Mouse (Mus musculus): Measurements from ENCODE around the gene Cort.
"Not testable (repeated sequence)": the region's sequence is repeated elsewhere in the genome, so short reads cannot be mapped to it uniquely, and the experiment has no call there.

Cort gene

GRCm38 (mm10) chr4:149126663-149127062 lies at the start of gene Cort:
Gene Cort (minus strand): TSS chr4:149126763.
- no peak for DNase-seq (ENCODE audit: low spot score in 2 of 2)

DNA sequence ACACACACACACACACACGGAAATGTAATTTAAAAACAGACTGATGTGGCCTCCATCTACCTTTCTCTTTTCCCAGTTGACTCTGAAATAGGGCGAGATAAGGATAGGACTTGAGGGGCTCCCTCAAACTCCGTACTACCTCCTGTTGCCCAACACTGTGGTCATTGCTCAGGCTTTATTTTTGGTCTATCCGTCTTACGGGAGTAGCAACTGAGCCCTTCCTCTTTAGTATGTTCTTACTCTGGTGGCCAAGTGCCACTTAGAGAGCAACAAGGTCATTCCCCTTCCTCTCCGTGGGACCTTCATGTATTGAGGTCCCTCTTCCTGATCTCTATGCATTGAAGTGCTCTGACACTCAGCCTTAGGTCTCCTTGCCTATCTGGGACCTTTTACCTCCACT lies 47.1 kb upstream of the Cort start:
- DNase-seq (ENCODE audit: low spot score in 2 of 2) = no peak

- DNase-seq (ENCODE audit: low spot score in 2 of 2) = no peak
These were observed 46.1 kb upstream of the Cort start for GRCm38 (mm10) chr4:149172666-149173065.

DNA sequence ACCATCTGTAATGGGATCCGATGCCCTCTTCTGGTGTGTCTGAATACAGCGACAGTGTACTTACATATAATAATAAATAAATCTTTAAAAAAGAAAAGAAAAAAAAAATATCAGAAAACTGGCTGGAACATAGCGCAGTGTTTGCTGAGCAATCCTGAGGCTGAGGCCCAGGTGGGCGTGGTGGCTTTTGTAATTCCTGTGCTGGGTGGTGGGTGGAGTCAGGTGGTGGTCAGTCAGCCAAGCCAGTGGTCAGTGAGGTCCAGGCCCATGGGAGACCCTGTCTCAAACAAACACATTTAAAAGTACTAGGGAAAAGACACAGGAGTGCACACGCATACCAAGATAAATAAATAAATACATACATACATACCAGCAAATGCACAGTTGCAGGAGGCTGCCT lies 45.5 kb upstream of the Cort start:
- DNase-seq (ENCODE audit: low spot score in 2 of 2) = peak in 1 of 2 experiments; percentile 54

- DNase-seq (ENCODE audit: low spot score in 2 of 2) = peak in 1 of 2 experiments; percentile 64
These were observed 45.0 kb upstream of the Cort start for GRCm38 (mm10) chr4:149171581-149171981.

GRCm38 (mm10) chr4:149170394-149170931 lies 43.9 kb upstream of the Cort start:
- DNase-seq (ENCODE audit: low spot score in 2 of 2) = peak; percentile 55 to 63

- DNase-seq (ENCODE audit: low spot score in 2 of 2) = not testable (repeated sequence)
These were observed 43.4 kb upstream of the Cort start for GRCm38 (mm10) chr4:149169926-149170325.

GRCm38 (mm10) chr4:149168016-149168415 lies 41.5 kb upstream of the Cort start:
- DNase-seq (ENCODE audit: low spot score in 2 of 2) = no peak

- DNase-seq (ENCODE audit: low spot score in 2 of 2) = peak in 1 of 2 experiments; percentile 43
These were observed 40.5 kb upstream of the Cort start for GRCm38 (mm10) chr4:149166957-149167611.

GRCm38 (mm10) chr4:149166215-149166946 lies 39.8 kb upstream of the Cort start, which contains the start of gene Pgd:
Gene Pgd (minus strand): TSS chr4:149166771.
- peak; percentile 94 to 96 for DNase-seq (ENCODE audit: low spot score in 2 of 2)

DNA sequence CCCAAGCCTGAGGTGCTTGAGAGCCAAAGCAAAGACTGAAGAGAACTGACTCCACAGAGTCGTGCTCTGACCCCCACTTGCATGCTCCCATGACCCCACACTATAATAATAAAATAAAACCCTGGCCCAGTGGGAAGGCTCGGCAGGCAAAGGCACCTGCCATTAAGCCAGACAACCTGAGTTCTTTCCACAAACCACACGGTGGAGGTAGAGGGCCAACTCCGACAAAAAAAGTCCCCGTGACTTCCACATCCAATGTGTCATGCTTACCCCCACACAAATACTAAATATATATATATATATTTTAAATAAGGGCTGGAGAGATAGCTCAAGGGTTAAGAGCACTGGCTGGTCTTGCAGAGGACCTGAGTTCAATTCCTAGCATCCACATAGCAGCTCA lies 37.6 kb upstream of the Cort start:
- DNase-seq (ENCODE audit: low spot score in 2 of 2) = no peak

- DNase-seq (ENCODE audit: low spot score in 2 of 2) = no peak
These were observed 36.6 kb upstream of the Cort start for GRCm38 (mm10) chr4:149163196-149163595.

GRCm38 (mm10) chr4:149161166-149161565 lies 34.6 kb upstream of the Cort start:
- DNase-seq (ENCODE audit: low spot score in 2 of 2) = no peak

- DNase-seq (ENCODE audit: low spot score in 2 of 2) = no peak
These were observed 33.3 kb upstream of the Cort start for GRCm38 (mm10) chr4:149159891-149160290.

DNA sequence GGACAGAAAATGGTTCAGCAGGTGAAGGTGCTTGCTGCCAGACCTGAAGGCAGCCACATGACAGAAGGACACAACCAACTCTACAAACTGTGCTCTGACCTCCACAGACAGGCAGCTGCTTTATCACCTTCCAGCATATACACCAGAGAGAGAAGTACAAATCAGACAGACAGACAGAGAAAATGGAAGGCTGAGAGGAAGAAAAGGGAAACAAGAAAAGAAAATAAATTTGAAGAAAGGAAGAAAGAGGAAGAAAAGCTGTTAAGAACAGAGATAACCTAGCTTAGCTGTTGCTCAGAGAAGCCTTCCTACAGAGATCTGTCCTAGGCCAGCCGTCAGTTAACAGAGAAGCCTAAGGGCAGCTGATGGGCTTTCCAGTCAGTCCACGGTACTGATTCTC lies 32.6 kb upstream of the Cort start:
- DNase-seq (ENCODE audit: low spot score in 2 of 2) = no peak

DNA sequence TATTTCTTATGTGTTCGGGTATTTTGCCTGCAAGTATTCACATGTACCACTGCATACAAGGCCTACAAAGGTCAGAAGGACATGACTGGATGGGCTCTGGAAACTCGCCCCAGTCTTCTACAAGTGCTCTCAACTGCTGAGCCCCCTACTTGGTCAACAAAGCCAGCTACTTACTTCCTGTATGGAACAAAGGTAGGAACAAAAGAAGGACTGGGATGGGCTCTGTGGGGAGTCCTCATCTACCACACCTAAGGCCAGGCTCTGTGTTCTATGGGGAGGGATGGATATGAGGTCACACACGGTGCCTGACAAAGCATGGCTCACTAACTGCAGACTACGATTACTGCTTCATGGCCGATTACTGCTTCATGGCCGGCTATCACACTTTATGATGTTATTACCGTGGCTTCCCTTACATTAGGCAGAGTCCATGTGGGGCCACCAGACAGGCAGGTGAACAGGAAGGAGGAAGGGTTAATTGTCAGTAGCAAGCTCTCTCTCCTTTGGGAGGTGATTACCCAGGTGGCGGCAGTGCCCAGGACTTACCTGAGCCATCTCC lies 30.9 kb upstream of the Cort start:
- DNase-seq (ENCODE audit: low spot score in 2 of 2) = no peak

- no peak for DNase-seq (ENCODE audit: low spot score in 2 of 2)
These were observed 29.1 kb upstream of the Cort start for GRCm38 (mm10) chr4:149155711-149156110.

- no peak for DNase-seq (ENCODE audit: low spot score in 2 of 2)
These were observed 28.3 kb upstream of the Cort start for GRCm38 (mm10) chr4:149154859-149155258.

- DNase-seq (ENCODE audit: low spot score in 2 of 2) = no peak
These were observed 24.2 kb upstream of the Cort start for GRCm38 (mm10) chr4:149150721-149151120.

- no peak for DNase-seq (ENCODE audit: low spot score in 2 of 2)
These were observed 23.7 kb upstream of the Cort start for GRCm38 (mm10) chr4:149150256-149150655.

DNA sequence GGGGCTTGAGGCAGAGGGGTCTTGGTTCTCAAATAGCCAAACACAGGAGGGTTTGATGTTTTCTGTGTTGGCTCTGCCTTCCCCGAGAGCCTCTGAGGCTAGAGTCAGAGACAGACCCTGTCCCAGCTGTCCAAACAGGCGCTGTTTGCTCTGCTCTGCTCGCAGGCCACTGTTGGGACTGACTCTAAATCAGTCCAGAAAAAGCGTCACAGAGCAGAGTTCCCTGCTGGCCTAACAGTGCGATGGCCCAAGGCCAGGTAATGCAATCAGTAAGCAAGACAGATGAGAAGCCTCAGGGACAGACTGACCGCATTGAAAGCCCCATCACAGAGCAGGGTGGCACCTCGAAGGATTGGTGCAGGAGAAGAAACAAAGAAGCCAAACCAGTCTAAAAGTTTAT lies 23.0 kb upstream of the Cort start:
- no peak for DNase-seq (ENCODE audit: low spot score in 2 of 2)

DNA sequence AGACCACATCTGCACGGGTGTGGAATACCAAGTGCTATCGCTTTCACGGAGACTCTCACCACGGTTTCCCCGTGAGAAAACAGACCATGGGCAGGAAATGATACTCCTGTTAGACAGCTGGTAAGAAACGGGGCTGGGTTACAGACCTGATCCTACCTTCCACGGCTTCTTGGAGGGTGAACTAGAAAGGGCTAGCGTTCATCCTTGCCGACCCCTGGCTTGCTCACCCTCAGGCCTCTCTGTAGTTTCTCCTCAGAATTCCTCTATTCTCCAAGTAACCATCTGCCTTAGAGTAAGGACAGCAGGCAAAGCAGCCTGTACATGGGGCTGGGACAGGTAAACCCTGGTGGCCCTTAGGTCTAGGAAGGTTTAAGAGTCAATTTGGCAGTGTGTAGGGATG lies 22.6 kb upstream of the Cort start:
- no peak for DNase-seq (ENCODE audit: low spot score in 2 of 2)

DNA sequence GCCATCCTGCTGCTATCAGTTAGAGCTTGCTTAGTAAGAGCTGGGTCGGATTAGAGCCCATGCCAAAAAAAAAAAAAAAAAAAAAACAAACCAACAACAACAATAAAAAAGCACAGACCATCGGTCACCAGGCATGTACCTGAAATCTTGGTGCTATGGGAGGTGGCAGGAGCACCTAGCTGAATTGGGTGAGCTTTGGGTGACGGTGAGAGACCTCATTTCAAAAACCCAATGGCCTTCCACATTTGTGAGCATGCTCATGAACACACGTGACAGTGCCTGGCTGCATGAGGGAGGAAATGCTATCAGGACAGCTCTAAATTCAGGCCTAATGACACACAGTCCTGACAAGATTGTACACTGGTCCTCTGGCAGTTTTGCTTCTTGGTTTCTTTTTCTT lies 21.5 kb upstream of the Cort start:
- no peak for DNase-seq (ENCODE audit: low spot score in 2 of 2)

Data from urinary bladder, adult 18-20 months (tissue).